Mouse (Mus musculus) ES-E14 (cell line): ENCODE measurements at regions not wholly inside any gene's neighbourhood (a gene's known extent, or its start where the extent isn't known, plus 50 kb on each side); places are given as distances from the start of the nearest gene placed in this dataset.

Source experiments
- DNase-seq: peaks from one replicate; pipeline ENCODE4 v3.0.0-alpha.2; 2013; ENCODE audit warnings: low read depth, low spot score
- H3K27ac ChIP-seq: 2 replicates; pipeline ENCODE4 v1.5.1; 2012; ENCODE audit warnings: low read depth, mild to moderate bottlenecking, low read length, moderate library complexity, mixed read lengths; ENCODE audit not compliant: poor library complexity, insufficient read depth, severe bottlenecking
- H3K36me3 ChIP-seq: 2 replicates; pipeline ENCODE4 v1.6.1; 2012; ENCODE audit warnings: mild to moderate bottlenecking, low read length, moderate library complexity, mixed read lengths; ENCODE audit not compliant: control insufficient read depth, poor library complexity, insufficient read depth, severe bottlenecking
- H3K4me1 ChIP-seq, 2 experiments: fragments of 150-350 bp in 1 of 2; sonication (generic) in 1 of 2; 2 replicates each; pipeline ENCODE4 v1.6.1; 2012; ENCODE audit warnings: low read length in 2 of 2, mild to moderate bottlenecking in 1 of 2, mixed read lengths in 1 of 2; ENCODE audit not compliant: control insufficient read depth in 2 of 2, insufficient read depth in 2 of 2, poor library complexity in 1 of 2
- H3K4me3 ChIP-seq, 2 experiments: fragments of 150-350 bp in 1 of 2; sonication (generic) in 1 of 2; 2 replicates each; pipeline ENCODE4 v1.5.1; 2012; ENCODE audit warnings: low read length in 2 of 2, low read depth in 1 of 2, mild to moderate bottlenecking in 1 of 2, mixed read lengths in 1 of 2; ENCODE audit not compliant: insufficient read depth in 1 of 2, poor library complexity in 1 of 2, severe bottlenecking in 1 of 2
- H3K9ac ChIP-seq: 2 replicates; pipeline ENCODE4 v1.6.1; 2012; ENCODE audit warnings: low read depth, mild to moderate bottlenecking, low read length, mixed read lengths; ENCODE audit not compliant: poor library complexity, insufficient read depth, severe bottlenecking
- H3K9me3 ChIP-seq: fragments of 150-350 bp; sonication (generic); 2 replicates; pipeline ENCODE4 v1.6.1; 2012; ENCODE audit warnings: low read depth, mild to moderate bottlenecking, low read length; ENCODE audit not compliant: control insufficient read depth, insufficient read depth
- CHD2 ChIP-seq: IDR thresholded peaks from 2 replicates; pipeline ENCODE4 v1.6.1; 2014; ENCODE audit warnings: mild to moderate bottlenecking, low read depth, low read length, inconsistent platforms
- HCFC1 ChIP-seq: IDR thresholded peaks from 2 replicates; pipeline ENCODE4 v1.6.1; 2012; ENCODE audit warnings: low read length, inconsistent platforms, borderline replicate concordance; ENCODE audit not compliant: insufficient read depth
- MAFK ChIP-seq: IDR thresholded peaks from 2 replicates; pipeline ENCODE4 v1.6.1; 2014; ENCODE audit warnings: mild to moderate bottlenecking, low read depth, low read length, inconsistent platforms; ENCODE audit not compliant: insufficient read depth
- ZC3H11A ChIP-seq: IDR thresholded peaks from 2 replicates; pipeline ENCODE4 v1.6.1; 2012; ENCODE audit warnings: low read depth, mild to moderate bottlenecking, inconsistent platforms, low read length, borderline replicate concordance
- ZNF384 ChIP-seq: IDR thresholded peaks from 2 replicates; pipeline ENCODE4 v1.6.1; 2012; ENCODE audit warnings: low read depth, low read length, inconsistent platforms
- in situ Hi-C, 2 experiments: fragments of 600-800 bp; cut with MboI; formaldehyde crosslinking; loops; one replicate each; pipeline ENCODE4 v1.15.1; 2025; ENCODE audit warnings: low sequenced_read_pairs in 2 of 2, inconsistent platforms in 1 of 2; ENCODE audit not compliant: unreplicated experiment in 2 of 2

- Histone ChIP-seq H3K9ac (no peak overlapping the region), H3K9me3 (no peaks in the 10 kb centered on the region), H3K27ac (no peak overlapping the region), H3K4me1 (peaks cover 0 to 4% of the 10 kb centered on the region in 2 experiments; a peak in 1 of 4 replicates), H3K36me3 (no peaks in the 10 kb centered on the region), H3K4me3 (peak overlapping the region in 1 of 2 experiments; percentile 47; a peak in 1 of 4 replicates)
- in situ Hi-C loops = loop anchor here (10.0 to 25.0 kb wide), 3 partner anchors 223 to 493 kb away; no protein-coding TSS in a partner anchor
- TF ChIP-seq ZNF384 (no peak), ZC3H11A (peak; percentile 58; the same call in 1 of the 2 replicates)
- peak; percentile 80 for DNase-seq
Observed at GRCm38 (mm10) chr6:51168048-51168447, 264.4 kb upstream of the Nfe2l3 start.

- H3K4me3 ChIP-seq = peak overlapping the region; percentile 22 to 47; a peak in 3 of 4 replicates
- TF ChIP-seq HCFC1 = no peak
- no peak for TF ChIP-seq ZC3H11A
- TF ChIP-seq ZNF384 = no peak
- in situ Hi-C loops = loop anchor here (10.0 to 25.0 kb wide), 3 partner anchors 224 to 494 kb away; no protein-coding TSS in a partner anchor
- peaks cover 0 to 4% of the 10 kb centered on the region in 2 experiments; a peak in 1 of 4 replicates for H3K4me1 ChIP-seq
- no peak overlapping the region for H3K27ac ChIP-seq
- H3K9me3 ChIP-seq = no peaks in the 10 kb centered on the region
- H3K9ac ChIP-seq = 0 out of 2 replicates have a peak overlapping the region, but pooled peaks have one; percentile 14
- no peaks in the 10 kb centered on the region for H3K36me3 ChIP-seq
- no peak for DNase-seq
Observed at GRCm38 (mm10) chr6:51168775-51169695, 263.4 kb upstream of the Nfe2l3 start.

- no peaks in the 10 kb centered on the region for H3K9me3 ChIP-seq
Observed at GRCm38 (mm10) chr6:51169971-51170411, 262.5 kb upstream of the Nfe2l3 start.

GRCm38 (mm10) chr6:51170414-51170813 lies 262.1 kb upstream of the Nfe2l3 start:
- in situ Hi-C loops = loop anchor here (5.0 to 25.0 kb wide), 5 partner anchors 358 to 1144 kb away; partner anchors contain the start of genes Evx1 (in 1 of the 2), Hoxa2 (in 1 of the 2) and Hoxa7 (in 1 of the 2)
- no peak for DNase-seq
- TF ChIP-seq ZC3H11A (0 out of 2 replicates have a peak, but pooled peaks have one; percentile 2), CHD2 (no peak)
- Histone ChIP-seq H3K36me3 (no peaks in the 10 kb centered on the region), H3K9me3 (no peaks in the 10 kb centered on the region), H3K9ac (no peak overlapping the region), H3K4me3 (peak overlapping the region in 1 of 2 experiments; percentile 45; a peak in 2 of 4 replicates), H3K27ac (no peak overlapping the region), H3K4me1 (peaks cover 0 to 4% of the 10 kb centered on the region in 2 experiments; a peak in 1 of 4 replicates)

More at GRCm38 (mm10) chr6:51169971-51170411, 262.5 kb upstream of the Nfe2l3 start:
- Histone ChIP-seq H3K27ac (no peak overlapping the region), H3K4me1 (peaks cover 0 to 4% of the 10 kb centered on the region in 2 experiments; a peak in 1 of 4 replicates), H3K36me3 (no peaks in the 10 kb centered on the region), H3K4me3 (peak overlapping the region in 1 of 2 experiments; percentile 45; a peak in 2 of 4 replicates), H3K9ac (no peak overlapping the region)
- TF ChIP-seq CHD2 (no peak), MAFK (no peak), ZC3H11A (no peak), HCFC1 (no peak), ZNF384 (no peak)
- in situ Hi-C loops = loop anchor here (5.0 to 25.0 kb wide), 7 partner anchors 225 to 1145 kb away; partner anchors contain the start of genes Evx1 (in 1 of the 2), Hoxa2 (in 1 of the 2) and Hoxa7 (in 1 of the 2)
- no peak for DNase-seq
